8 mouse cellular contexts compared by ENCODE assay signal in genomic region chr15:85716045-85716444, GRCm38 (mm10). TPM values are rescaled to one million over a fixed set of nuclear protein-coding genes. Genes with fewer than 3 reads are reported as not detected.
DNase-seq lines count a peak whose midpoint lies in the region; ATAC-seq lines count a peak whose summit lies in the region.

No protein-coding gene starts in this region.

- no peak overlapping the region for H3K4me2 ChIP-seq in forebrain, embryonic 12.5 days
- H3K4me2 ChIP-seq in hindbrain, embryonic 16.5 days (ENCODE audit: low read length), result no peak overlapping the region
- no peak overlapping the region for H3K4me2 ChIP-seq in midbrain, embryonic 13.5 days (replicated peaks)

- WGBS in forebrain, embryonic 12.5 days, result 9% methylated on average over 7 of the region's 7 CpGs
- WGBS in hindbrain, embryonic 16.5 days, result 7% methylated on average over 7 of the region's 7 CpGs
- WGBS in midbrain, embryonic 13.5 days, result 10% methylated on average over 7 of the region's 7 CpGs

- H3K9ac ChIP-seq in forebrain, embryonic 12.5 days, result no peak overlapping the region
- no peak overlapping the region for H3K9ac ChIP-seq in hindbrain, embryonic 16.5 days (ENCODE audit: low read depth, low read length)
- no peak overlapping the region for H3K9ac ChIP-seq in midbrain, embryonic 13.5 days (replicated peaks)

- H3K36me3 ChIP-seq in forebrain, embryonic 12.5 days (replicated peaks), result no peaks in the 10 kb centered on the region
- no peaks in the 10 kb centered on the region for H3K36me3 ChIP-seq in hindbrain, embryonic 16.5 days (ENCODE audit: control insufficient read depth, insufficient read depth, low read length)
- H3K36me3 ChIP-seq in midbrain, embryonic 13.5 days, result no peaks in the 10 kb centered on the region

- H3K9me3 ChIP-seq in forebrain, embryonic 12.5 days, result 0 out of 2 replicates have a peak, but pooled peaks cover 2% of the 10 kb centered on the region
- no peaks in the 10 kb centered on the region for H3K9me3 ChIP-seq in hindbrain, embryonic 16.5 days (ENCODE audit: control insufficient read depth, low read length)
- no peaks in the 10 kb centered on the region for H3K9me3 ChIP-seq in midbrain, embryonic 13.5 days

- H3K4me3 ChIP-seq in forebrain, embryonic 12.5 days (replicated peaks), result no peak overlapping the region
- H3K4me3 ChIP-seq in hindbrain, embryonic 16.5 days (ENCODE audit: low read length), result no peak overlapping the region
- no peak overlapping the region for H3K4me3 ChIP-seq in midbrain, embryonic 13.5 days (replicated peaks)

- H3K4me1 ChIP-seq in forebrain, embryonic 12.5 days, result no peaks in the 10 kb centered on the region
- no peaks in the 10 kb centered on the region for H3K4me1 ChIP-seq in hindbrain, embryonic 16.5 days (ENCODE audit: control insufficient read depth, insufficient read depth, low read depth, low read length)
- H3K4me1 ChIP-seq in midbrain, embryonic 13.5 days (replicated peaks), result no peaks in the 10 kb centered on the region; the same call in 1 of the 2 replicates

- intact Hi-C loops in heart, postnatal 25 days (cut with DNase I), result loop anchor here (1.0 to 10.0 kb wide), 4 partner anchors 151 to 419 kb away; partner anchors contain the start of gene Atxn10
- intact Hi-C loops in left cerebral cortex, postnatal 14 days (cut with DNase I), result loop anchor here (1.0 to 10.0 kb wide), 3 partner anchors 151 to 381 kb away; partner anchors contain the start of gene Atxn10

- ATAC-seq in forebrain, embryonic 12.5 days (ENCODE audit: low FRiP score), result 0 out of 2 replicates have a peak, but pooled peaks have one; percentile 57
- peak; percentile 50; the same call in 1 of the 2 replicates for ATAC-seq in hindbrain, embryonic 16.5 days
- ATAC-seq in midbrain, embryonic 13.5 days, result peak; percentile 68; the same call in 1 of the 2 replicates

- DNase-seq in heart, adult 11 months, result peak; percentile 96
- DNase-seq in heart, postnatal 25 days (ENCODE audit: low spot score), result no peak
- DNase-seq in c-Kit-positive CD71-positive TER-119-positive erythroid progenitor cells, embryonic 14.5 days (ENCODE audit: low spot score), result peak; percentile 65
- peak; percentile 88 to 89 for DNase-seq in left cerebral cortex, postnatal 14 days (ENCODE audit: low spot score in 2 of 2)
- DNase-seq in spleen, adult 18-20 months, result peak; percentile 56 to 82

- H3K27ac ChIP-seq in forebrain, embryonic 12.5 days, result no peak overlapping the region
- H3K27ac ChIP-seq in hindbrain, embryonic 16.5 days (ENCODE audit: low read depth, low read length), result no peak overlapping the region
- no peak overlapping the region for H3K27ac ChIP-seq in midbrain, embryonic 13.5 days

- H3K27me3 ChIP-seq in forebrain, embryonic 12.5 days, result peaks cover 50% of the 10 kb centered on the region
- no peaks in the 10 kb centered on the region; the same call in 1 of the 2 replicates for H3K27me3 ChIP-seq in hindbrain, embryonic 16.5 days (replicated peaks; ENCODE audit: control insufficient read depth, insufficient read depth, low read length)
- H3K27me3 ChIP-seq in midbrain, embryonic 13.5 days, result peaks cover 11% of the 10 kb centered on the region

RNA-seq across cellular contexts. Expression of gene Ppara, which starts 18.7 kb away (rescaled TPM):
- 10 to 100 TPM; 44.7 to 58.8 TPM for total RNA-seq in heart, postnatal 25 days (2021)
- 0.53 and 0.74 TPM in 2 replicates for polyA plus RNA-seq in forebrain, embryonic 12.5 days (2016; fragmentation: Nextera tagmentation; extraction: Ambion mirVana)
- 2.7 and 2.9 TPM in 2 replicates for polyA plus RNA-seq in hindbrain, embryonic 16.5 days (2015; fragmentation: Nextera tagmentation; extraction: Ambion mirVana)
- 1 to 10 TPM; 3.7 to 4.6 TPM for total RNA-seq in left cerebral cortex, postnatal 14 days (2021)
- polyA plus RNA-seq in midbrain, embryonic 13.5 days (2015; fragmentation: Nextera tagmentation; extraction: Ambion mirVana), result 0.54 and 0.96 TPM in 2 replicates
